Mouse (Mus musculus) ES-Bruce4 (cell line): ENCODE measurements around the gene Cwc27.

Experiments used
- EP300 ChIP-seq: IDR thresholded peaks from 2 replicates; pipeline ENCODE4 v1.6.1; 2011; ENCODE audit warnings: low read depth, low read length; ENCODE audit not compliant: insufficient read depth
- POLR2A ChIP-seq: IDR thresholded peaks from one replicate; pipeline ENCODE4 v1.8.1; 2011; ENCODE audit warnings: low read length; ENCODE audit not compliant: insufficient read depth

GRCm38 (mm10) chr13:104611296-104611695, 205.6 kb downstream of the Cwc27 start:
- TF ChIP-seq POLR2A (no peak), EP300 (no peak)
